Mouse (Mus musculus): ENCODE results near the gene Rfx5. TPM values are rescaled to one million over a fixed set of nuclear protein-coding genes. Genes with fewer than 3 reads are reported as not detected.
"Not testable (repeated sequence)": the region's sequence is repeated elsewhere in the genome, so short reads cannot be mapped to it uniquely, and the experiment has no call there.

Gene Rfx5
- total and polyA plus RNA-seq, 3 experiments: 10.8 to 30.1 (median 17.2) TPM

GRCm38 (mm10) chr3:94935332-94935731 lies 18.5 kb upstream of the Rfx5 start:
- DNase-seq: peak; percentile 50

- not testable (repeated sequence) for DNase-seq
Observed at GRCm38 (mm10) chr3:94936147-94936546, 17.7 kb upstream of the Rfx5 start.

GRCm38 (mm10) chr3:94937194-94937593 lies 16.7 kb upstream of the Rfx5 start:
- DNase-seq: not testable (repeated sequence)

- DNase-seq: not testable (repeated sequence)
Observed at GRCm38 (mm10) chr3:94940033-94940432, 13.8 kb upstream of the Rfx5 start.

- not testable (repeated sequence) for DNase-seq
Observed at GRCm38 (mm10) chr3:94942211-94942967, 11.5 kb upstream of the Rfx5 start.

- not testable (repeated sequence) for DNase-seq
Observed at GRCm38 (mm10) chr3:94943706-94944105, 10.2 kb upstream of the Rfx5 start.

GRCm38 (mm10) chr3:94948066-94948614 lies 5.7 kb upstream of the Rfx5 start:
- DNase-seq: no peak

- no peak for DNase-seq
Observed at GRCm38 (mm10) chr3:94949645-94950044, 4.2 kb upstream of the Rfx5 start.

GRCm38 (mm10) chr3:94952806-94953205 lies 1.1 kb upstream of the Rfx5 start:
- peak; percentile 12 for DNase-seq

- no peak for DNase-seq
Observed at GRCm38 (mm10) chr3:94953384-94953763, 501 bp upstream of the Rfx5 start.

- DNase-seq: no peak
Observed at GRCm38 (mm10) chr3:94958295-94958694, 4.4 kb downstream of the Rfx5 start.

- no peak for DNase-seq
Observed at GRCm38 (mm10) chr3:94959871-94960270, 6.0 kb downstream of the Rfx5 start.

GRCm38 (mm10) chr3:94960322-94960721 lies 6.4 kb downstream of the Rfx5 start:
- DNase-seq: no peak

GRCm38 (mm10) chr3:94964989-94965388 lies 11.1 kb downstream of the Rfx5 start:
- DNase-seq: no peak

- no peak for DNase-seq
Observed at GRCm38 (mm10) chr3:94965878-94966277, 12.0 kb downstream of the Rfx5 start.

- no peak for DNase-seq
Observed at GRCm38 (mm10) chr3:94972552-94972951, 18.7 kb downstream of the Rfx5 start.

- DNase-seq: no peak
Observed at GRCm38 (mm10) chr3:94973620-94974019, 19.7 kb downstream of the Rfx5 start.

GRCm38 (mm10) chr3:94974026-94974527 lies 20.2 kb downstream of the Rfx5 start:
- no peak for DNase-seq

- DNase-seq: peak; percentile 91
Observed at GRCm38 (mm10) chr3:94974528-94975422, 20.9 kb downstream of the Rfx5 start, which contains the start of gene Pi4kb. TSS of gene Pi4kb (plus strand) at chr3:94974731.

- DNase-seq: no peak
Observed at GRCm38 (mm10) chr3:94984312-94984711, 30.4 kb downstream of the Rfx5 start.

GRCm38 (mm10) chr3:94985513-94985912 lies 31.6 kb downstream of the Rfx5 start:
- DNase-seq: no peak

- DNase-seq: peak; percentile 88
Observed at GRCm38 (mm10) chr3:94987578-94987977, 33.7 kb downstream of the Rfx5 start.

Measured in adrenal gland, adult 2 months (tissue).